In genomic region chr6:38353811-38354722, GRCm38 (mm10) we compare ENCODE assay signal across 8 mouse cellular contexts. TPM values are rescaled to one million over a fixed set of nuclear protein-coding genes. Genes with fewer than 3 reads are reported as not detected.
A peak's percentile ranks its signal among the peaks of the same experiment; 100 is the strongest.
DNase-seq lines count a peak whose midpoint lies in the region; ATAC-seq and TF ChIP-seq lines count a peak whose summit lies in the region.

Zc3hav1 (minus strand) TSS chr6:38354603.

- ATAC-seq in forebrain, embryonic 16.5 days: peak; percentile 73
- peak; percentile 83 for ATAC-seq in lung, embryonic 15.5 days (ENCODE audit: borderline replicate concordance, extremely low read depth, low FRiP score, low TSS enrichment)

- H3K36me3 ChIP-seq in ES-Bruce4 (ENCODE audit: control insufficient read depth, insufficient read depth, low read length, poor library complexity, severe bottlenecking): no peaks in the 10 kb centered on the region
- H3K36me3 ChIP-seq in forebrain, embryonic 16.5 days (ENCODE audit: control insufficient read depth, insufficient read depth): no peaks in the 10 kb centered on the region
- no peaks in the 10 kb centered on the region for H3K36me3 ChIP-seq in lung, embryonic 15.5 days

- TF ChIP-seq POLR2A in ES-Bruce4 (IDR thresholded peaks at IDR 0.05; ENCODE audit: insufficient read depth, low read length): no peak
- TF ChIP-seq POLR2A in olfactory bulb, adult 2 months (IDR thresholded peaks at IDR 0.05; ENCODE audit: insufficient read depth, low read depth, low read length): no peak

- DNase-seq in c-Kit-positive CD71-positive TER-119-negative erythroid progenitor cells, embryonic 14.5 days (ENCODE audit: low read depth): peak; percentile 92
- DNase-seq in heart, postnatal 36 days: peak; percentile 82 to 90
- peak; percentile 3 to 21 for DNase-seq in layer of hippocampus, adult 2 months (ENCODE audit: low spot score in 2 of 2)
- DNase-seq in thymus, postnatal 10 days (ENCODE audit: low spot score in 2 of 2): peak; percentile 82 to 84

- TF ChIP-seq CTCF in ES-Bruce4 (IDR thresholded peaks at IDR 0.05; ENCODE audit: low read depth, low read length): no peak
- no peak for TF ChIP-seq CTCF in layer of hippocampus, adult 2 months (conservative IDR thresholded peaks at IDR 0.05)
- TF ChIP-seq CTCF in olfactory bulb, adult 2 months (IDR thresholded peaks at IDR 0.05; ENCODE audit: insufficient read depth, low read depth, low read length): no peak

- peak within 1 kb of the TSS; percentile 40 for H3K27ac ChIP-seq in ES-Bruce4 (ENCODE audit: insufficient read depth, low read length)
- no peak within 1 kb of the TSS for H3K27ac ChIP-seq in forebrain, embryonic 16.5 days (ENCODE audit: low read length)
- peak within 1 kb of the TSS; percentile 68 for H3K27ac ChIP-seq in layer of hippocampus, adult 2 months
- H3K27ac ChIP-seq in lung, embryonic 15.5 days: peak within 1 kb of the TSS; percentile 43; the same call in 1 of the 2 replicates
- H3K27ac ChIP-seq in olfactory bulb, adult 2 months (ENCODE audit: insufficient read depth, low read depth, low read length): no peak within 1 kb of the TSS

- intact Hi-C loops in heart, postnatal 36 days (cut with DNase I): loop anchor here (2.0 to 5.0 kb wide), 2 partner anchors 27 to 78 kb away; partner anchors contain the start of genes Ttc26 and Ubn2

- peaks cover 2% of the 10 kb centered on the region for H3K4me1 ChIP-seq in ES-Bruce4 (ENCODE audit: control insufficient read depth, insufficient read depth, low read length)
- peaks cover 10% of the 10 kb centered on the region for H3K4me1 ChIP-seq in forebrain, embryonic 16.5 days (replicated peaks; ENCODE audit: control insufficient read depth, insufficient read depth, low read length)
- H3K4me1 ChIP-seq in lung, embryonic 15.5 days: peaks cover 10% of the 10 kb centered on the region; the same call in 1 of the 2 replicates
- peaks cover 10% of the 10 kb centered on the region; the same call in 1 of the 2 replicates for H3K4me1 ChIP-seq in olfactory bulb, adult 2 months (ENCODE audit: control insufficient read depth, insufficient read depth, low read length)

- under 1% methylated on average over 87 of the region's 87 CpGs for WGBS in forebrain, embryonic 16.5 days
- whole genome bisulfite sequencing in lung, embryonic 15.5 days: under 1% methylated on average over 83 of the region's 87 CpGs
- WGBS in olfactory bulb, adult 2 months: under 1% methylated on average over 87 of the region's 87 CpGs

- no peaks in the 10 kb centered on the region for H3K9me3 ChIP-seq in ES-Bruce4 (replicated peaks; ENCODE audit: control insufficient read depth, insufficient read depth, low read length, poor library complexity, severe bottlenecking)
- H3K9me3 ChIP-seq in forebrain, embryonic 16.5 days (ENCODE audit: control insufficient read depth, low read length): no peaks in the 10 kb centered on the region
- H3K9me3 ChIP-seq in lung, embryonic 15.5 days: no peaks in the 10 kb centered on the region

- peak; percentile 25; the same call in 1 of the 2 replicates for TF ChIP-seq EP300 in ES-Bruce4 (IDR thresholded peaks at IDR 0.05; ENCODE audit: insufficient read depth, low read depth, low read length)

- peak within 1 kb of the TSS; percentile 59 for H3K4me2 ChIP-seq in forebrain, embryonic 16.5 days (ENCODE audit: low read length)
- peak within 1 kb of the TSS; percentile 76 for H3K4me2 ChIP-seq in lung, embryonic 15.5 days

- peak within 1 kb of the TSS; percentile 75 for H3K9ac ChIP-seq in ES-Bruce4 (ENCODE audit: low read depth, poor library complexity, severe bottlenecking)
- peak within 1 kb of the TSS; percentile 30 for H3K9ac ChIP-seq in forebrain, embryonic 16.5 days (replicated peaks; ENCODE audit: low read depth, low read length)
- H3K9ac ChIP-seq in lung, embryonic 15.5 days: peak within 1 kb of the TSS; percentile 49

- peak within 1 kb of the TSS; percentile 91 for H3K4me3 ChIP-seq in ES-Bruce4 (ENCODE audit: low read depth, low read length)
- H3K4me3 ChIP-seq in forebrain, embryonic 16.5 days (replicated peaks; ENCODE audit: low read length): peak within 1 kb of the TSS; percentile 51
- peak within 1 kb of the TSS; percentile 72 for H3K4me3 ChIP-seq in layer of hippocampus, adult 2 months
- peak within 1 kb of the TSS; percentile 59 for H3K4me3 ChIP-seq in lung, embryonic 15.5 days
- peak within 1 kb of the TSS; percentile 54 for H3K4me3 ChIP-seq in olfactory bulb, adult 2 months (ENCODE audit: insufficient read depth, low read depth, low read length)

- no peaks in the 10 kb centered on the region for H3K27me3 ChIP-seq in ES-Bruce4 (ENCODE audit: control insufficient read depth, insufficient read depth, low read length, poor library complexity, severe bottlenecking)
- H3K27me3 ChIP-seq in forebrain, embryonic 16.5 days (replicated peaks; ENCODE audit: control insufficient read depth, insufficient read depth, low read length): peaks cover 53% of the 10 kb centered on the region
- H3K27me3 ChIP-seq in lung, embryonic 15.5 days: peaks cover 60% of the 10 kb centered on the region

RNA-seq across cellular contexts. Expression of gene Zc3hav1, which starts in this region (rescaled TPM):
- polyA plus RNA-seq in ES-Bruce4 (2011; ENCODE audit: insufficient read depth, insufficient read length, low read depth, missing spikeins): 37.6 and 39.1 TPM in 2 replicates
- polyA plus RNA-seq in forebrain, embryonic 16.5 days (2015; fragmentation: Nextera tagmentation; extraction: Ambion mirVana): 0.73 and 1.1 TPM in 2 replicates
- 10 to 100 TPM; 15.3 to 16.2 TPM for total RNA-seq in heart, postnatal 36 days (2021)
- total RNA-seq in layer of hippocampus, adult 2 months (2021): 1 to 10 TPM; 3.1 to 3.9 TPM
- 7.5 and 7.8 TPM in 2 replicates for polyA plus RNA-seq in lung, embryonic 15.5 days (2015; fragmentation: Nextera tagmentation; extraction: Ambion mirVana)
- polyA plus RNA-seq in olfactory bulb, adult 2 months (2012; ENCODE audit: insufficient read depth, insufficient read length, low replicate concordance, missing spikeins): not detected in 2 replicates

Comparison
In these comparisons a context has a peak if more than half of its experiments do, and no peak if none do; other contexts are left out.
1. H3K27ac ChIP-seq: peak in ES-Bruce4 (single experiment), layer of hippocampus, adult 2 months (single experiment) and lung, embryonic 15.5 days (single experiment); none in forebrain, embryonic 16.5 days (single experiment) and olfactory bulb, adult 2 months (single experiment).
2. DNase-seq: peak in every context shown above with its lines; median percentile 92 in c-Kit-positive CD71-positive TER-119-negative erythroid progenitor cells, embryonic 14.5 days; 86 in heart, postnatal 36 days; 83 in thymus, postnatal 10 days; 12 in layer of hippocampus, adult 2 months.
3. Peak in every context shown above with its lines, with median percentiles within 50 percentile points of each other: H3K4me3 ChIP-seq and H3K9ac ChIP-seq.